Mouse (Mus musculus) embryo, embryonic 11 days (tissue): ENCODE results near the gene Natd1.
A peak's percentile ranks its signal among the peaks of the same experiment; 100 is the strongest.
"Not testable (repeated sequence)": the region's sequence is repeated elsewhere in the genome, so short reads cannot be mapped to it uniquely, and the experiment has no call there.

ENCODE experiments used
- DNase-seq: peaks from one replicate; pipeline ENCODE4 v3.0.0-alpha.2; 2015

Gene Natd1

DNA sequence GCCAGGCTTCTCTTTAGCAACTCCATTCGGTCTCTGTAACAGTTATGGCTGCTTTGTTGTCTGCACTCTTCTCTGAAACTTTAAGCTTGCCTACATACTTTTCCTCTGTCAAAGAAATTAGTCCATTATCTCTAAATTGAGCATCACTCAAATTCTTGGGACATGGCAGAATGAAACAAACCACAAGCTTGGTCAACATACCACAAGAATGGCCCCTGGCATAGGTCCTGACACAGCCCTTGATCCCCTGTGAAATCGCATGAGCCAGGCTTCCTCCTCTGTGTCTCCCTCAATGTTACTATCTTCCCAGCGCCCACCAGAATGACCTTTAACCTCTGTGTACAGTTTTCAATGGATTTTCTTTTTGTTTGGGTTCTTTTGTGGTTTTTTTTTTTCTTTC lies 32.2 kb downstream of the Natd1 start:
- DNase-seq: no peak

DNA sequence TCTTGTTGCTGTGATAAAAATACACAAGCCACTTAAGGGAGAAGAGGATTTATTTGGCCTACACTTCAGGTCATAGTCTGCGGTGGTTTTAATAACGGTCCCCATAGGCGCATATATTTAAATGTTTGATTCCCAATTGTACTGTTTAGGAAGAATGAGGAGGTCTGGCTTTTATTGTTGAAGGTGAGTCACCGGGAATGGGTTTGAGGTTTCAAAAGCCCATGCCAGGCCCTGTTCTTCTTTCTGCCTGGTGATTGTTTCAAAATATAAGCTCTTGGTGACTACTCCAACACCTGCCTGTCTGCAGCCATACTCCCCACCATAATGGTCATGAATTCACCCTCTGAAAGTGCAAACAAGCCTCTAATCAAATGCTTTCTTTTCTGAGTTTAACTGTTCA lies 34.0 kb downstream of the Natd1 start:
- DNase-seq: no peak

DNA sequence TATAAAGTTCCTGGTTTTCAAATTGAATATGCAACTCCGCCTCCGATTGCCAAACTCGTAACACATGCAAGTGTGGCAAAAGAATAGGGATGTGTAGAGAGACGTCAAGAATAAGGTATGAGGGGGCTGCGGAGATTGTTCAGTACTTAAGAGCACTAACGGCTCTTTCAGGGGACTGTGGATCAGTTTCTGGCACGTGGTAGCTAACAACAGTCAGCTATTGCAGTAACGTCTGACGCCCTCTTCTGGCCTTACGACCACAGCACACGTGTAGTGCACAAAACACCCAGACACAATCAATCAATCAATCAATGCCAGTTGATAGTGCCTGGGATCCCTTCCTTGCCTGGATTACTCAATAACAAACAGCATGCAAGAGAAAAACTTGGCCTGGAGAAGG lies 35.1 kb downstream of the Natd1 start:
- peak; percentile 84 for DNase-seq

DNA sequence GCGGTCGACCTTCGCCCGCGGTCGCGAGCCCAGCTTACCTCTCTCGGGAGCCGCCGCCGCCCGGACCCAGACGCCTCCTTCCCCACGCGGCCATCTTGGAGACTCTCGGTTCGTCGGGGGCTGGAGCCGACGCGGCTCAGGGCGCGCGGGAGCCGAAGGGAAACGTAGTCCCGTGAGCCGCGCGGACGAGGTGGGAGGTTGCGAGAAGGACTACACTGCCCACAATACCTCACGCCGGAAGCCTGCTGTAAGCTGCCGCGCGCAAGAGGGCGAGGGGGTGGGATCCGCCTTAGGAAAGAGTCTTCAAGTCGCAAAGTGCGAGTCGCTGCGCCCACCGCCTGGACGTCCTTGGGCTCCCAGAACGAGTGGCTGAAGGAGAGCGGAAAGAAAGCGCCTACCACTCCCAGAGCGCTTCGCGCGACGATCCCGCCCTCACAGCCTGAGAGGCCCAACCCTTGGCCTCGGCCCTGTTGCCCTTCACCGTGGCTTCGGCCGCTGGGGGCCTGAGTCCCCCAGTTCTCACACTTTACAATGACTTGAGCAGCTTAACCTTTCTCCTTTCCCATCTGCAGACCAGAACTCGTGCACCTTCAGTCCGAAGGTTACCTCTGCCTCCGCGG lies 35.8 kb downstream of the Natd1 start, which contains the start of gene Tmem11:
Gene Tmem11, minus strand, starts transcription at position 598 of the 620 bp plus-strand sequence.
- peak; percentile 99 for DNase-seq

DNA sequence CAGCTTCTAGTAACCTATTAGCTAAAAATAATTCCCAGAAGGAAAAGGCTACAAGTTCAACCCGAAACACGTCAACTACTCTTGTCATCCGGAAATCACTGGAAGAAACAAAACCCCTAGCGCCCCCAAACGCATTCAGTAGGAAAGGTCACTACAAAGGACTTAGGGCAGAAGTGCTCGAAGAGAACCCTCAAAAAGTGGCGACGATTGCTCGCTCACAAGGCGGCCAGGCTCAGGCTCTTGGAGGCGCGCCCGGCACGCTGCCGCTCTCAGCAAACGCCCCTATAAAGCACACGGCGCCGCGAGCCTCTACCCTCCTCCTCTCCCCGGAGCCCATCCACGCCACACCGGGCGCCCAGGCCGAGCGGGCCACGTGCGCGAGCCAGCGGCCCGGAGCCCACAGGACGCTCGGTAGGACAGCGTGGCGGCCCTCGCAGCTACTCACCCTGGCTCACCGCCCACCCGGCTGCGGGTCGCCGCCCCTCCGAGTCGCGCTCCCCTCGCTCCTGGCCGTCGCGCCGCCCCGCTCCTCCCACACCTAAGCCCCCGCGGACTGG lies 36.4 kb downstream of the Natd1 start:
- peak; percentile 62 for DNase-seq

DNA sequence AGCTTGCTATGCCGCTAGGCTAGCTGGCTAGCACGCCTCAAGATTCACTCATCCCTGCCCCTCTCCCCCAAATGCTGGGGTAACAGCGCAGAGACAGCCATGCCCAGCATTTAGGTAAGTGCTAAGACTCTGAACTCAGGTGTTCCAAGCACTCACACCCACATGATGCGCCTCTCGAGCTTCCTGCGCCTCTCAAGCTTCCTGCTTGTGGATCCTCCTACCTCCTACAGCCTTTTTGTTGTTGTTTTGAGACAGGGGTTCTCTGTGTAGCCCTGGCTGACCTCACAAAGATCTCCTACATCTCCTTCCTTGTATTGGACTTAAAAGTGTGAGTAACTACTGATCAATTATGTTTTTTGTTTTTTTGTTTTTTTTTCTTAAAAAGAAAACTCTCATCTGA lies 41.4 kb downstream of the Natd1 start:
- no peak for DNase-seq

DNA sequence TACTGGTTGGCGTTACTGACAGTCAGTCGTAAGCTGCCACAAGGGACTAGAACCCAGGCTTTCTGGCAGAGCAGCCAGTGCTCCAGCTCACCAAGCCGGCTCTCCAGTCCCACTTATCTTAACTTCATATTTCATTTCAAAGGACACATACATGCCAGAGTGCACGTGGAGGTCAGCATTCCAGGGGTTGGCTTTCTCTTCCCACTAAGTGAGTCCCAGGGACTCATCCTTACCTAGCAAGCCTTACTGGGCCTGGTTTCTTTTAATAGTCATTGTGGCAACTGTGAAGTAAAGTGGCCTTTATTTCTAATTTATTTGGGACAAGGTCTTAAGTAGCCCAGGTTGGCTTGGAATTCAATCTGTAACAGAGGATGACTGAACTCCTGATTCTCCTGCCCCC lies 43.1 kb downstream of the Natd1 start:
- DNase-seq: no peak

DNA sequence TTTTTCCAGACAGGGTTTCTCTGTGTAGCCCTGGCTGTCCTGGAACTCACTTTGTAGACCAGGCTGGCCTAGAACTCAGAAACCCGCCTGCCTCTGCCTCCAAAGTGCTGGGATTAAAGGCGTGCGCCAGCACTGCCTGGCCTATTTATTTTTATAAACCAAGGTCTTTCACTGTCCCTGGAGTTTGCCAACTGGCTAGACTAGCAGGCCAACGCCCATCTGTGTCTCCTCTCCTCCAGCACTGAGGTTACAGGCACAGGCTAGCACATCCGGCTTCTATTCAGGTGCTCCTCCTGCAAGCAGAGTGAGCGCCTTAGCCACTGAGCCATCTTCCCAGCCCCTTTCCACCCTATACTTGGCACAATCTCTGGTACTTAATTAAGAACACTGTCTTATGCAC lies 45.1 kb downstream of the Natd1 start:
- DNase-seq: not testable (repeated sequence)

DNA sequence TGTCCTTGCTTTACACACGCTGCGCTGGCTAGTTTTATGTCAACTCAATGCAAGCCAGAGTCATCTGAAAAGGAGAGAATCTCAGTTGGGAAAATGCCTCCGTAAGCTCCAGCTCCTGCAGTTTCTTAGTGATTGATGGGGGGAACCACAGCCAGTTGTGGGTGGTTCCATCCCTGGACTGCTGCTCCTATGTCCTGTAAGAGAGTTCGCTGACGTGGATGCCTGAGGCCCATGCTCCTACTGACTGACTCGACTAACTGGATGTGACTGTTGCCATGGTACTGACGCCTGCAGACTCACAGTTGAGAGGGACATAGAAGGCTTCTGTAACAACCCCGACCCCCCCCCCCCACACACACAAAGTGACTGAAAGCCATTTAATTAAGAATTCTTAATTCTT lies 46.6 kb downstream of the Natd1 start:
- DNase-seq: no peak

DNA sequence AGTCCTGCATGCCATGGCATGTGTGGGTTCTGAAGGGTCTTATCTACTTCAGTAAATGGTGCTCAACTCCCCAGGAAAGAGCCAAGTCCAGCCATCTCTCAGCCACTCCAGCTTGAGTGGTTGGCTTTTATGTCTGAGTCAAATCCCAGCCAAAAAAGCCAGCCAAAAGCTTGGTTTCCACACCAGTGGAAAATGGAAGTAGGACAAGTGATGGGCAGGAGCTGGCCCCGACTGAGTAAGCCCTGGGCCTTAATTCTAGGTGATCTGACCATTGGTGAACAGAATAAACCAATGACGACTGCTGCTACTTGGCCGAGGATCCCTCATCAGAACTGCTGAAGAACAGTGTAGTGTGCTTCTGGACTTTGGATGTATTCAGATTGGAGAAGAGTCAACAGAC lies 47.1 kb downstream of the Natd1 start:
- DNase-seq: no peak

DNA sequence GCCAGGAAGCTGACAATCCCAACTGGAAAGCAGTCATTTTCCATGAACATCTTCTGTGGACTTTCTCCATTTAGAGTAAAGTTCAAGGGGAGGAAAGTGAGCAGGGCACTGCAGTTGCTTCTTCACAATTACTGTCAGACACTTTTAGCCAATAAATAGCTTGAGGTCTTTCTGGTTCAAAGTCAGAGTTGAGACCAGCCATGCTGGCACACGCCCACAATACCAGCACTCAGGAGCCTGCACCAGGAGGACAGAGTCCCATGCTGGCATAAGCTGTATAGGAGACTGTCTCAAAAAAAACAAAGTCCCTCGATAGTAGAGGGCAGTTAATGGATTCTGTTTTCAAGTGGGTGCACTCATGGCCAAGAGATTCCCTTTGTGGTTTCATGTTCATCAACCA lies 48.5 kb downstream of the Natd1 start:
- DNase-seq: no peak

DNA sequence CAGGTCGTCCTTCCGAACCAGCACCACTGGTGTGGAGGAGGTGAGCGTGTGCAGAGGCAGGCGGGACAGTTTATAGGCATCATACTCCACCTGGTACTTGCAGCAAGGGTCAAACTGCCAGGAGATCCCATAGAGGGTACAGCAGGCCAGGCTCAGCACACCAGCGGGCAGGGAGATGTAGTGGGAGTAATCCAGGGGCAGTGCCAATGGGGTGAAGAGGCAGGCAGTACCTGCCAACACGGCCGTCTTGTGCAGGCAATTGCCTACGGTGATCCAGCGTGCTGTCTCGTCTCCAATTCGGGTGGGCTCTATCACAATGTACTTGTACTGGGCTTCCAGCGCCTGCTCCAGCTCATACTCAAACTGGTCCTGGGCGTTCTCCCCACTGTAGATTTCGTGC lies 49.6 kb downstream of the Natd1 start:
- no peak for DNase-seq

DNA sequence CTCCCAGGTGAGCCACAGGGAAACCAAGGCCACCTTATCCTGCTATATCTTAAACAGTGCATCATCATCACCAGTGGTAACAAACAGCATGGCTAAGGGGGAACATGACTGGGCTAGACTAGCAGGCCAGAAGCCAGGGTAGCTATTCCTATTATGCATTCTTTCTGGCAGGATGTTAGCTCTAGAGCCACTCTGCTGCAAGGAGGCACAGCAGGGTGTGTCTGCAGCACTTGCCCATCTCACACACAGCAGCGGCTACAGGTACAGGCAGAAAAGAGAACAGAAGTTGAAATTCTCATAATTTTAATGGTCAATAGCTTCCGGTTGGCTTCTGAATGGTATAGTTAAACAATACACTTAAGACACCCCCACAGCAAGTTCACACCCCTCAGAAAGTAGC lies 50.4 kb downstream of the Natd1 start:
- DNase-seq: no peak

DNA sequence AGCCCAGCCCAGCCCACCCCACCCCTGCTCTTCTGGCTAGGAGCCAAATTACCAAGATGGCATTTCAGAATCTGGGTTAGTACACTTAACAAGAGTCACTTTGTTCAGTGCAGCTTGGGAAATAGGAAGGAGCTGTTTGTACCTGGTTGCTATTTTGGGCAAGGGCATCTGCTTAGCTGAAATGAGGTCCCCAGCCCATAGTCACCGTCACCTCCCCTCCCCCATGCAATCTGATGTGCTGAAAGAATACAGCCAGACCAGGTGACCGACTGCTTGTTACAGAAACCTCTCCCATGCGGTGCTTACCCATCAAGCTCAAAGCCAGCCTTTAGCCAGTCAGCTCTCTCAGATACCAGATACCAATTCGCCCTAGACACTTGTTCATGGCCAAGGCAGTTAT lies 51.4 kb downstream of the Natd1 start:
- no peak for DNase-seq

DNA sequence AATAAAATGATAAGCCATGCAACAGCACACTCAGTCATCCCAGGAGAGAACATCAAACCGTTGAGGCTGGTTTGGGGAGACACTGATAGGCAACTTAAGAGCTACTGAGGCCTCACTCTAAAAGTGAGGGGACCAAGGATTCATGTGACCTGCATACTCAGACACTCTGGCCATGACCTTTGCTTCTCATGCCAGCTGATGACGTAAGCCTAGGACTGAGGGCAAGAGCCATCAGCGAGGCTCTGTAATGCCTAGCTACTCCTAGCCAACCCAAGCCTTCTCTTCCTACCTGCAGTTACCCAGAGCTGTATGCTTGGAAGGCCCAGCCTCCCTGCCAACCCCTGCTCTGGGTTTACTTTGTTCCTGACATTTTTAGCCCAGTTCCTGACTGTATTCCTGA lies 52.6 kb downstream of the Natd1 start:
- DNase-seq: no peak

DNA sequence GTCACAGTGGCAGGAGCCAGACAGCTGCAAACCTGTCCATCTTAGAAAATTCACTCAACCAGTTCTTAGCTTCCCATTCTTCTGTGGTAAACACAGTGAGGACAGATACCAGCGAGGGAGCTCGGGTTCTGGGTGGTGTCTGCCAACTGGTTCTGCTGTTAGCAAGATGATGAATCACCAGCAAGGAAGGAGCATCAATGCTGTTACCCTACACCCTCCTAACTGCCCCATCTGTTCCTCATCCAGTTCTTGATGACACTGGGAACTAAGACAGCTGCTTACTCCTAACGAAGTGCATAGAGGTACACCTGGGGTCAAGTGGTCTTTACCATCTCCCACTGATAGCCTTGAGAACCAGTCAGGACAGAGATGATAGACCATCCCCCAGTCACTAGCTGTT lies 58.0 kb downstream of the Natd1 start:
- no peak for DNase-seq
